Mouse (Mus musculus) small intestine, adult 2 months (tissue): ENCODE data around the gene Msh3.

Source experiments
- CTCF ChIP-seq: fragments of 200-500 bp; IDR thresholded peaks from 2 replicates; pipeline ENCODE4 v1.5.1; 2012; ENCODE audit warnings: low read depth, mild to moderate bottlenecking, control low read depth, inconsistent platforms, low read length, moderate library complexity, mixed read lengths; ENCODE audit not compliant: insufficient replicate concordance, insufficient read length; ENCODE audit errors: extremely low read depth
- POLR2A ChIP-seq: fragments of 200-500 bp; IDR thresholded peaks from 2 replicates; pipeline ENCODE4 v1.6.1; 2012; ENCODE audit warnings: low read depth, mild to moderate bottlenecking, control low read depth, inconsistent platforms, low read length, moderate library complexity

DNA sequence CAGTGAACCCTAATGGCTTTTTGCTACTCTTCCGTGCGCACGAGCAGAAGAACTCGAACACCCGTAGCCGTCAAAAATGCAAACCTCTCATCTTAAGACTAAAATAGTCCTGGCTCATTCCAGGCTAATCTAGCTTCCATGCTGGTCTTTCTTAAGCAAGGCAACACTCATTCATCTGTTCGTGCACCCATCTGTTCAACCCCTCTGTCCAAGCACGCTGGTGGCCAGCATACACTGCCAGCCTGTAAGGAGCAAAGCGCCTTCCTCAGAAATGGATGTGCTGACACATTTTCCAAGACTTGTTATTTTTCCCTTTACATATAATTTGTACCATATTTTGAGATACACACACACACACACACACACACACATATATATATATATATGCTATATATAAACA lies 137.6 kb downstream of the Msh3 start:
- TF ChIP-seq CTCF (no peak), POLR2A (no peak)
